Mouse (Mus musculus): ENCODE data around the gene Ptpa. TPM values are rescaled to one million over a fixed set of nuclear protein-coding genes. Genes with fewer than 3 reads are reported as not detected.

Ptpa gene
- total and polyA plus RNA-seq, 3 experiments = 111 to 194 (median 122) TPM

DNA sequence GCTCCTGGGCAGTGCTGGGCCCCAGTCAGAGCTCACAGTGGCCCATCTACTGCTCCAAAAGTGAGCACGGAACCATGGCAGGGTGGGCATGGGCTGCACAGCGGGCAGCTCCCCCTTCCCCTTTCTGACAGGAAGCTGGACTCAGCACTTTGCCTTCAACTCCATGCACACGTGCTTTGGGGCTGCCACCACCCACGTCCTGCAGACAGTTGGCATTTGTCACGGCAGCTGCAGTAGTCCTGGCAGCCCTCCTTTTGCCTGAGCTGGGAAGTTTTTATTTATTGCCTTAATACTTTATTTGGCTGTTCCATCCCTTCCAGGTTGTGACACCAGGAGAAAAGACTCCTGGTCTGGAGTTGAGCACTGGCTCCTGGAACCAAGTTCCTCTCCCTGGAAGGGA, 31.0 kb upstream of the Ptpa start:
- no peak for TF ChIP-seq ZC3H11A (IDR thresholded peaks at IDR 0.05; ENCODE audit: low read depth, low read length)
- TF ChIP-seq EP300 (IDR thresholded peaks at IDR 0.05; ENCODE audit: low read length) = no peak
- TF ChIP-seq MAFK (IDR thresholded peaks at IDR 0.05; ENCODE audit: insufficient replicate concordance, low read length) = no peak
- no peak for TF ChIP-seq ZKSCAN1 (IDR thresholded peaks at IDR 0.05; ENCODE audit: borderline replicate concordance, low read depth, low read length)
- no peak for TF ChIP-seq MEF2A (IDR thresholded peaks at IDR 0.05; ENCODE audit: borderline replicate concordance, low read depth, low read length)
- in situ Hi-C loops (cut with MboI; ENCODE audit: low pct_ligation_motif_present, low pct_unique_long_range_greater_than_20kb, low sequenced_read_pairs) = no loop called here
- Histone ChIP-seq H3K4me2 (ENCODE audit: insufficient read depth, low read depth, poor library complexity, severe bottlenecking) (no peak overlapping the region), H3K79me2 (replicated peaks; ENCODE audit: control insufficient read depth, extremely low read depth, insufficient read depth, poor library complexity, severe bottlenecking) (no peaks in the 10 kb centered on the region), H3K27me3 (replicated peaks) (no peaks in the 10 kb centered on the region), H3K4me3 (replicated peaks in 1 of 3; ENCODE audit: low read depth in 2 of 3, low read length in 2 of 3, poor library complexity in 1 of 3) (no peak overlapping the region), H3K27ac (ENCODE audit: insufficient read depth, low read depth) (no peak overlapping the region), H3K36me3 (replicated peaks in 1 of 2; ENCODE audit: control insufficient read depth in 1 of 2, insufficient read depth in 1 of 2, low read length in 1 of 2) (peaks cover 32 to 61% of the 10 kb centered on the region in 2 experiments), H3K4me1 (ENCODE audit: control insufficient read depth in 1 of 2, insufficient read depth in 2 of 2) (no peaks in the 10 kb centered on the region), H3K9me3 (replicated peaks; ENCODE audit: low read length) (no peaks in the 10 kb centered on the region), H3K9ac (ENCODE audit: insufficient read depth, low read depth) (no peak overlapping the region)
- DNase-seq (ENCODE audit: extremely low read depth) = no peak
- dilution Hi-C loops (cut with MboI; ENCODE audit: extremely low pct_ligation_motif_present, extremely low pct_unique_long_range_greater_than_20kb, low sequenced_read_pairs) = no loop called here

DNA sequence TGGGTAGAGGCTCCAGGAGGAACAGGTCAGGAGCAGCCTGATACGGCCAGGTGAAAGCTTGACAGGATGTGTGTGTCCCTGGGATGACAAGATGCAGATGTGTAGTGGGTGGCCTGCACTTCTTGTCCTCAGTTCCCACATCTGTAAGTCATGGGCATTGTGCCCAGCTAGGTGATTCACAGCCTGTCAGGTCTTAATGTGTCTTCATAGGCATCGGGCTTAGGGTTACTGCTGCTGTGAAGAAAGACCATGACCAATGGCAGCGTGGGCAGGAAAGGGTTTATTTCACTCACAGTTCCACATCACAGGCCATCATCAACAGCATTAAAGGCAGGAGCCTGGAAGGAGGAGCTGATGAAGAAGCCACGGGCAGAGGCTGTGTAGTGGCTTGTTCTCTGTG, 30.2 kb upstream of the Ptpa start:
- no peak for DNase-seq (ENCODE audit: extremely low read depth)
- no peaks in the 10 kb centered on the region for H3K4me1 ChIP-seq (ENCODE audit: control insufficient read depth in 1 of 2, insufficient read depth in 2 of 2)
- dilution Hi-C loops (cut with MboI; ENCODE audit: extremely low pct_ligation_motif_present, extremely low pct_unique_long_range_greater_than_20kb, low sequenced_read_pairs) = no loop called here
- H3K27ac ChIP-seq (ENCODE audit: insufficient read depth, low read depth) = no peak overlapping the region
- H3K27me3 ChIP-seq (replicated peaks) = no peaks in the 10 kb centered on the region
- peaks cover 32 to 55% of the 10 kb centered on the region in 2 experiments for H3K36me3 ChIP-seq (replicated peaks in 1 of 2; ENCODE audit: control insufficient read depth in 1 of 2, insufficient read depth in 1 of 2, low read length in 1 of 2)
- no peak overlapping the region for H3K4me2 ChIP-seq (ENCODE audit: insufficient read depth, low read depth, poor library complexity, severe bottlenecking)
- H3K4me3 ChIP-seq (replicated peaks in 1 of 3; ENCODE audit: low read depth in 2 of 3, low read length in 2 of 3, poor library complexity in 1 of 3) = no peak overlapping the region
- in situ Hi-C loops (cut with MboI; ENCODE audit: low pct_ligation_motif_present, low pct_unique_long_range_greater_than_20kb, low sequenced_read_pairs) = no loop called here
- no peak overlapping the region for H3K9ac ChIP-seq (ENCODE audit: insufficient read depth, low read depth)
- H3K9me3 ChIP-seq (replicated peaks; ENCODE audit: low read length) = no peaks in the 10 kb centered on the region
- no peaks in the 10 kb centered on the region for H3K79me2 ChIP-seq (replicated peaks; ENCODE audit: control insufficient read depth, extremely low read depth, insufficient read depth, poor library complexity, severe bottlenecking)
- TF ChIP-seq IRF4 (IDR thresholded peaks at IDR 0.05; ENCODE audit: low read depth, low read length) (no peak), ZKSCAN1 (IDR thresholded peaks at IDR 0.05; ENCODE audit: borderline replicate concordance, low read depth, low read length) (no peak), TCF12 (IDR thresholded peaks at IDR 0.05; ENCODE audit: low read depth, low read length) (no peak), ZMIZ1 (IDR thresholded peaks at IDR 0.05; ENCODE audit: low read depth, low read length) (no peak), RCOR1 (conservative IDR thresholded peaks at IDR 0.05; ENCODE audit: low read depth, low read length) (no peak), CHD2 (IDR thresholded peaks at IDR 0.05; ENCODE audit: low read length) (no peak), ETS1 (conservative IDR thresholded peaks at IDR 0.05; ENCODE audit: low read depth, low read length) (no peak), MEF2A (IDR thresholded peaks at IDR 0.05; ENCODE audit: borderline replicate concordance, low read depth, low read length) (no peak), SMC3 (IDR thresholded peaks at IDR 0.05; ENCODE audit: low read depth, low read length) (no peak), CTCF (conservative IDR thresholded peaks at IDR 0.05 in 1 of 2, IDR thresholded peaks at IDR 0.05 in 1 of 2; ENCODE audit: low read depth in 2 of 2, low read length in 2 of 2) (no peak), USF2 (conservative IDR thresholded peaks at IDR 0.05; ENCODE audit: low read depth, low read length) (no peak), MAX (IDR thresholded peaks at IDR 0.05; ENCODE audit: low read length) (no peak), TBP (conservative IDR thresholded peaks at IDR 0.05; ENCODE audit: low read depth, low read length) (no peak), POLR2A (IDR thresholded peaks at IDR 0.05; ENCODE audit: low read depth, low read length) (no peak), ZC3H11A (IDR thresholded peaks at IDR 0.05; ENCODE audit: low read depth, low read length) (no peak), JUND (conservative IDR thresholded peaks at IDR 0.05; ENCODE audit: low read depth, low read length) (no peak), SIN3A (IDR thresholded peaks at IDR 0.05; ENCODE audit: low read length) (no peak), UBTF (IDR thresholded peaks at IDR 0.05; ENCODE audit: low read depth, low read length) (no peak), RAD21 (IDR thresholded peaks at IDR 0.05; ENCODE audit: low read depth, low read length) (no peak), ZNF384 (IDR thresholded peaks at IDR 0.05; ENCODE audit: low read depth, low read length) (no peak)

Data from CH12.LX (cell line).